Mouse (Mus musculus) lung, postnatal 14 days (tissue): Measurements from ENCODE around the gene Tmprss9.
A peak's percentile ranks its signal among the peaks of the same experiment; 100 is the strongest.

Source experiments
- DNase-seq: peaks from one replicate; pipeline ENCODE4 v3.0.0; 2021

Tmprss9 gene

GRCm38 (mm10) chr10:80939671-80940070 is 68.0 kb downstream of the Tmprss9 start:
- DNase-seq: peak; percentile 88

GRCm38 (mm10) chr10:80940320-80940987 is 68.8 kb downstream of the Tmprss9 start:
- DNase-seq: peak; percentile 67

GRCm38 (mm10) chr10:80940988-80941347 is 69.3 kb downstream of the Tmprss9 start:
- no peak for DNase-seq

- DNase-seq: no peak
These were observed 71.3 kb downstream of the Tmprss9 start for GRCm38 (mm10) chr10:80942919-80943318.

- no peak for DNase-seq
These were observed 72.1 kb downstream of the Tmprss9 start for GRCm38 (mm10) chr10:80943701-80944100.

GRCm38 (mm10) chr10:80944231-80944630 is 72.6 kb downstream of the Tmprss9 start:
- no peak for DNase-seq

- no peak for DNase-seq
These were observed 75.2 kb downstream of the Tmprss9 start for GRCm38 (mm10) chr10:80946684-80947437.

- no peak for DNase-seq
These were observed 76.2 kb downstream of the Tmprss9 start for GRCm38 (mm10) chr10:80947802-80948201.

GRCm38 (mm10) chr10:80948570-80948969 is 76.9 kb downstream of the Tmprss9 start:
- no peak for DNase-seq

- DNase-seq: no peak
These were observed 77.4 kb downstream of the Tmprss9 start for GRCm38 (mm10) chr10:80949081-80949480.
